Mouse (Mus musculus) neural tube, embryonic 13.5 days (tissue): ENCODE results near the gene Ttc41. TPM values are rescaled to one million over a fixed set of nuclear protein-coding genes. Genes with fewer than 3 reads are reported as not detected.
"Not testable (repeated sequence)": the region's sequence is repeated elsewhere in the genome, so short reads cannot be mapped to it uniquely, and the experiment has no call there.

Experiments
- ATAC-seq: fragments of 200-750 bp; cut with Nextera tagmentation; 2 replicates; pipeline ENCODE4 v1.8.0; 2017; ENCODE audit warnings: low read depth, mild to moderate bottlenecking, moderate TSS enrichment, moderate library complexity
- H3K27ac ChIP-seq: fragments of 300-500 bp; sonication (generic); replicated peaks from 2 replicates; pipeline ENCODE4 v1.5.1; 2015; ENCODE audit warnings: moderate library complexity, mild to moderate bottlenecking, inconsistent platforms
- H3K27me3 ChIP-seq: fragments of 300-500 bp; sonication (generic); 2 replicates; pipeline ENCODE4 v1.6.1; 2015; ENCODE audit warnings: mild to moderate bottlenecking, inconsistent platforms
- H3K36me3 ChIP-seq: fragments of 300-500 bp; sonication (generic); 2 replicates; pipeline ENCODE4 v1.6.1; 2015; ENCODE audit warnings: mild to moderate bottlenecking, inconsistent platforms
- H3K4me1 ChIP-seq: fragments of 300-500 bp; sonication (generic); replicated peaks from 2 replicates; pipeline ENCODE4 v1.6.1; 2015; ENCODE audit warnings: inconsistent platforms
- H3K4me2 ChIP-seq: fragments of 300-500 bp; sonication (generic); 2 replicates; pipeline ENCODE4 v1.6.1; 2015; ENCODE audit warnings: inconsistent platforms, mild to moderate bottlenecking, moderate library complexity
- H3K4me3 ChIP-seq: fragments of 300-500 bp; sonication (generic); 2 replicates; pipeline ENCODE4 v1.5.1; 2015; ENCODE audit warnings: mild to moderate bottlenecking, inconsistent platforms
- H3K9ac ChIP-seq: fragments of 300-500 bp; sonication (generic); 2 replicates; pipeline ENCODE4 v1.6.1; 2015; ENCODE audit warnings: moderate library complexity, mild to moderate bottlenecking, inconsistent platforms
- H3K9me3 ChIP-seq: fragments of 300-500 bp; sonication (generic); 2 replicates; pipeline ENCODE4 v1.6.1; 2016; ENCODE audit warnings: inconsistent platforms
- WGBS: fragments of 180-500 bp; shearing (Covaris S2); methylation state at CpG from one replicate; pipeline ENCODE4 v1.1.7; 2015; 5-methylcytosine and 5-hydroxymethylcytosine counted together
- polyA plus RNA-seq: library from polyadenylated mRNA; unstranded; fragments of >200 nt; fragmentation: Nextera tagmentation; extraction: Ambion mirVana; gene quantifications from 2 replicates; pipeline ENCODE4 v1.2.1, GENCODE M21; 2015

Ttc41 gene
- polyA plus RNA-seq, result 2.4 and 2.8 TPM in 2 replicates

- H3K4me1 ChIP-seq, result peaks cover 47% of the 10 kb centered on the region
- peak within 1 kb of the TSS; percentile 94 for H3K4me3 ChIP-seq
- H3K9ac ChIP-seq, result peak within 1 kb of the TSS; percentile 94
- no peaks in the 10 kb centered on the region for H3K9me3 ChIP-seq
- ATAC-seq, result peak; percentile 98
- peaks cover 34% of the 10 kb centered on the region for H3K36me3 ChIP-seq
- H3K4me2 ChIP-seq, result peak within 1 kb of the TSS; percentile 94
- under 1% methylated on average over 51 of the region's 51 CpGs for WGBS
- H3K27me3 ChIP-seq, result no peaks in the 10 kb centered on the region
- peak within 1 kb of the TSS; percentile 95 for H3K27ac ChIP-seq
These were observed at the start of gene Ttc41, which contains the start of gene Hsp90b1 for GRCm38 (mm10) chr10:86705318-86705921. Ttc41 (plus strand) TSS chr10:86705811. Hsp90b1 (minus strand) TSS chr10:86705509.

GRCm38 (mm10) chr10:86670550-86670949, 35.1 kb upstream of the Ttc41 start:
- H3K27me3 ChIP-seq, H3K9ac ChIP-seq, H3K4me2 ChIP-seq, H3K27ac ChIP-seq, H3K36me3 ChIP-seq, ATAC-seq, H3K4me3 ChIP-seq, H3K4me1 ChIP-seq, H3K9me3 ChIP-seq: not testable (repeated sequence)
- 85% methylated on average over 4 of the region's 4 CpGs for WGBS

GRCm38 (mm10) chr10:86684797-86685178, 20.8 kb upstream of the Ttc41 start:
- peak overlapping the region; percentile 22; the same call in 1 of the 2 replicates for H3K9ac ChIP-seq
- WGBS, result 20% methylated on average over 2 of the region's 2 CpGs
- not testable (repeated sequence) for H3K4me1 ChIP-seq, H3K27me3 ChIP-seq, H3K36me3 ChIP-seq, H3K9me3 ChIP-seq
- peak; percentile 28 for ATAC-seq
- H3K4me3 ChIP-seq, result peak overlapping the region; percentile 78
- H3K27ac ChIP-seq, result peak overlapping the region; percentile 81
- peak overlapping the region; percentile 68 for H3K4me2 ChIP-seq

- not testable (repeated sequence) for H3K4me1 ChIP-seq, H3K36me3 ChIP-seq, H3K27me3 ChIP-seq, H3K9me3 ChIP-seq
- Histone ChIP-seq H3K4me2 (peak overlapping the region; percentile 68), H3K27ac (peak overlapping the region; percentile 81), H3K9ac (peak overlapping the region; percentile 92), H3K4me3 (peak overlapping the region; percentile 78)
- under 1% methylated on average over 53 of the region's 53 CpGs for WGBS
- peak; percentile 97 for ATAC-seq
These were observed 20.2 kb upstream of the Ttc41 start for GRCm38 (mm10) chr10:86685179-86686016.

GRCm38 (mm10) chr10:86686017-86686360, 19.6 kb upstream of the Ttc41 start:
- H3K27ac ChIP-seq, result not testable (repeated sequence)
- ATAC-seq, result peak; percentile 41; the same call in 1 of the 2 replicates
- 27% methylated on average over 9 of the region's 9 CpGs for WGBS

GRCm38 (mm10) chr10:86700251-86700650, 5.4 kb upstream of the Ttc41 start:
- Histone ChIP-seq H3K27me3 (no peaks in the 10 kb centered on the region), H3K36me3 (peaks cover 76% of the 10 kb centered on the region), H3K4me3 (no peak overlapping the region), H3K27ac (no peak overlapping the region), H3K4me1 (peaks cover 55% of the 10 kb centered on the region), H3K4me2 (peak overlapping the region; percentile 26), H3K9me3 (no peaks in the 10 kb centered on the region), H3K9ac (peak overlapping the region; percentile 38; the same call in 1 of the 2 replicates)
- WGBS, result 53% methylated on average over 3 of the region's 3 CpGs
- ATAC-seq, result no peak

More at GRCm38 (mm10) chr10:86686017-86686360, 19.6 kb upstream of the Ttc41 start:
- H3K4me1 ChIP-seq, H3K9me3 ChIP-seq, H3K27me3 ChIP-seq: not testable (repeated sequence)
- H3K9ac ChIP-seq, result peak overlapping the region; percentile 92
- H3K4me3 ChIP-seq, result peak overlapping the region; percentile 78
- H3K36me3 ChIP-seq, result peaks cover 14% of the 10 kb centered on the region
- peak overlapping the region; percentile 68 for H3K4me2 ChIP-seq

GRCm38 (mm10) chr10:86700973-86701372, 4.6 kb upstream of the Ttc41 start:
- H3K9ac ChIP-seq, result peak overlapping the region; percentile 38; the same call in 1 of the 2 replicates
- H3K27ac ChIP-seq, result no peak overlapping the region
- 70% methylated on average over 3 of the region's 3 CpGs for WGBS
- ATAC-seq, result no peak
- no peaks in the 10 kb centered on the region for H3K27me3 ChIP-seq
- peaks cover 55% of the 10 kb centered on the region for H3K4me1 ChIP-seq
- no peak overlapping the region for H3K4me3 ChIP-seq
- H3K9me3 ChIP-seq, result no peaks in the 10 kb centered on the region
- peaks cover 69% of the 10 kb centered on the region for H3K36me3 ChIP-seq
- H3K4me2 ChIP-seq, result peak overlapping the region; percentile 26

- H3K9me3 ChIP-seq, result no peaks in the 10 kb centered on the region
- no peaks in the 10 kb centered on the region for H3K27me3 ChIP-seq
- peak overlapping the region; percentile 94 for H3K4me2 ChIP-seq
- peaks cover 62% of the 10 kb centered on the region for H3K36me3 ChIP-seq
- peaks cover 62% of the 10 kb centered on the region for H3K4me1 ChIP-seq
- H3K27ac ChIP-seq, result no peak overlapping the region
- no peak for ATAC-seq
- peak overlapping the region; percentile 94; the same call in 1 of the 2 replicates for H3K9ac ChIP-seq
- no peak overlapping the region for H3K4me3 ChIP-seq
- 49% methylated on average over 4 of the region's 4 CpGs for WGBS
These were observed 3.2 kb upstream of the Ttc41 start for GRCm38 (mm10) chr10:86702312-86702920.

- Histone ChIP-seq H3K27me3 (no peaks in the 10 kb centered on the region), H3K9ac (peak overlapping the region; percentile 94), H3K4me2 (peak overlapping the region; percentile 94), H3K9me3 (no peaks in the 10 kb centered on the region), H3K4me1 (peaks cover 62% of the 10 kb centered on the region), H3K36me3 (peaks cover 53% of the 10 kb centered on the region), H3K4me3 (peak overlapping the region; percentile 94), H3K27ac (no peak overlapping the region)
- no peak for ATAC-seq
- WGBS, result 76% methylated on average over 4 of the region's 4 CpGs
These were observed 2.2 kb upstream of the Ttc41 start for GRCm38 (mm10) chr10:86703375-86703774.

GRCm38 (mm10) chr10:86704141-86704540, 1.5 kb upstream of the Ttc41 start:
- Histone ChIP-seq H3K9ac (peak overlapping the region; percentile 94), H3K9me3 (no peaks in the 10 kb centered on the region), H3K27ac (no peak overlapping the region), H3K4me3 (peak overlapping the region; percentile 94), H3K36me3 (peaks cover 46% of the 10 kb centered on the region), H3K27me3 (no peaks in the 10 kb centered on the region), H3K4me1 (peaks cover 60% of the 10 kb centered on the region), H3K4me2 (peak overlapping the region; percentile 94)
- ATAC-seq, result no peak
- 6% methylated on average over 8 of the region's 8 CpGs for WGBS

GRCm38 (mm10) chr10:86704589-86705191, 921 bp upstream of the Ttc41 start:
- peak overlapping the region; percentile 94 for H3K4me3 ChIP-seq
- peaks cover 41% of the 10 kb centered on the region for H3K36me3 ChIP-seq
- WGBS, result under 1% methylated on average over 33 of the region's 33 CpGs
- peak overlapping the region; percentile 94 for H3K4me2 ChIP-seq
- H3K27ac ChIP-seq, result peak overlapping the region; percentile 95
- H3K4me1 ChIP-seq, result peaks cover 54% of the 10 kb centered on the region
- ATAC-seq, result peak; percentile 11
- no peaks in the 10 kb centered on the region for H3K9me3 ChIP-seq
- peak overlapping the region; percentile 94 for H3K9ac ChIP-seq
- H3K27me3 ChIP-seq, result no peaks in the 10 kb centered on the region
